Comparison of ENCODE assay signal across 9 mouse cellular contexts in genomic region chr8:70511770-70512169, GRCm38 (mm10). TPM values are rescaled to one million over a fixed set of nuclear protein-coding genes. Genes with fewer than 3 reads are reported as not detected.
DNase-seq lines count a peak whose midpoint lies in the region; ATAC-seq and TF ChIP-seq lines count a peak whose summit lies in the region.
"Had no signal": no experiment of that assay in that cellular context is flagged by ENCODE, and none has a peak within 500 bp of the region (broad histone marks: within the 10 kb centered on the region; RNA-seq: fewer than 3 reads in every experiment).

No protein-coding gene starts in this region.

- peak overlapping the region; percentile 90; the same call in 1 of the 2 replicates for H3K9ac ChIP-seq in intestine, embryonic 16.5 days (ENCODE audit: low read depth, low read length)
- H3K9ac ChIP-seq in intestine, postnatal 0 days (ENCODE audit: low read depth, low read length) = no peak overlapping the region
- no peak overlapping the region for H3K9ac ChIP-seq in stomach, embryonic 15.5 days
- H3K9ac ChIP-seq in stomach, postnatal 0 days (ENCODE audit: low read length) = no peak overlapping the region
- no peak overlapping the region for H3K9ac ChIP-seq in intestine, embryonic 15.5 days
- H3K9ac ChIP-seq: limb, embryonic 12.5 days had no signal

- peak overlapping the region; percentile 46; the same call in 1 of the 2 replicates for H3K4me2 ChIP-seq in intestine, embryonic 16.5 days (ENCODE audit: low read depth, low read length)
- H3K4me2 ChIP-seq in intestine, postnatal 0 days (replicated peaks; ENCODE audit: low read depth) = no peak overlapping the region
- H3K4me2 ChIP-seq in stomach, embryonic 15.5 days = peak overlapping the region; percentile 88; the same call in 1 of the 2 replicates
- H3K4me2 ChIP-seq in stomach, postnatal 0 days (replicated peaks; ENCODE audit: low read depth) = no peak overlapping the region
- peak overlapping the region; percentile 61 for H3K4me2 ChIP-seq in myocyte (ENCODE audit: low read depth)
- H3K4me2 ChIP-seq in intestine, embryonic 15.5 days (replicated peaks) = no peak overlapping the region

- ATAC-seq in erythroblast, adult 5-6 weeks (replicated peaks; ENCODE audit: low FRiP score, poor library complexity, severe bottlenecking) = no peak
- ATAC-seq in intestine, embryonic 16.5 days = no peak
- ATAC-seq in intestine, postnatal 0 days = no peak
- ATAC-seq in stomach, embryonic 15.5 days (ENCODE audit: insufficient read depth, low FRiP score, low read depth) = no peak
- no peak for ATAC-seq in stomach, postnatal 0 days (ENCODE audit: low FRiP score, low TSS enrichment)
- ATAC-seq in intestine, embryonic 15.5 days = no peak

- no peaks in the 10 kb centered on the region for H3K27me3 ChIP-seq in erythroblast, embryonic 14.5 days (ENCODE audit: control insufficient read depth)
- no peaks in the 10 kb centered on the region for H3K27me3 ChIP-seq in intestine, embryonic 16.5 days (replicated peaks; ENCODE audit: control insufficient read depth, insufficient read depth, low read length)
- H3K27me3 ChIP-seq in intestine, postnatal 0 days (replicated peaks; ENCODE audit: control insufficient read depth, insufficient read depth, low read length) = no peaks in the 10 kb centered on the region
- no peaks in the 10 kb centered on the region for H3K27me3 ChIP-seq in stomach, embryonic 15.5 days (replicated peaks)
- H3K27me3 ChIP-seq in stomach, postnatal 0 days (ENCODE audit: control insufficient read depth, insufficient read depth, low read length) = no peaks in the 10 kb centered on the region
- H3K27me3 ChIP-seq in myocyte (ENCODE audit: control insufficient read depth, insufficient read depth, insufficient read length) = no peaks in the 10 kb centered on the region
- H3K27me3 ChIP-seq in intestine, embryonic 15.5 days (replicated peaks) = no peaks in the 10 kb centered on the region
- H3K27me3 ChIP-seq: limb, embryonic 12.5 days had no signal

- no peak overlapping the region for H3K27ac ChIP-seq in intestine, embryonic 16.5 days (ENCODE audit: low read length)
- no peak overlapping the region for H3K27ac ChIP-seq in intestine, postnatal 0 days (ENCODE audit: low read depth, low read length)
- no peak overlapping the region for H3K27ac ChIP-seq in stomach, embryonic 15.5 days
- H3K27ac ChIP-seq in stomach, postnatal 0 days (replicated peaks) = no peak overlapping the region
- no peak overlapping the region for H3K27ac ChIP-seq in intestine, embryonic 15.5 days
- H3K27ac ChIP-seq: limb, embryonic 12.5 days had no signal

- H3K4me3 ChIP-seq in erythroblast, embryonic 14.5 days (replicated peaks) = peak overlapping the region; percentile 93
- H3K4me3 ChIP-seq in intestine, embryonic 16.5 days (ENCODE audit: low read length) = no peak overlapping the region
- no peak overlapping the region for H3K4me3 ChIP-seq in intestine, postnatal 0 days (ENCODE audit: low read depth, low read length)
- H3K4me3 ChIP-seq in stomach, embryonic 15.5 days (replicated peaks) = no peak overlapping the region; the same call in 1 of the 2 replicates
- no peak overlapping the region for H3K4me3 ChIP-seq in stomach, postnatal 0 days (ENCODE audit: low read depth, low read length)
- no peak overlapping the region for H3K4me3 ChIP-seq in myocyte
- no peak overlapping the region for H3K4me3 ChIP-seq in intestine, embryonic 15.5 days (replicated peaks)

- H3K9me3 ChIP-seq in erythroblast, embryonic 14.5 days (ENCODE audit: control insufficient read depth, low read length) = no peaks in the 10 kb centered on the region
- H3K9me3 ChIP-seq in intestine, embryonic 16.5 days (ENCODE audit: control insufficient read depth, low read length) = no peaks in the 10 kb centered on the region
- H3K9me3 ChIP-seq in intestine, postnatal 0 days (ENCODE audit: control insufficient read depth) = no peaks in the 10 kb centered on the region
- H3K9me3 ChIP-seq in stomach, embryonic 15.5 days = no peaks in the 10 kb centered on the region
- no peaks in the 10 kb centered on the region for H3K9me3 ChIP-seq in stomach, postnatal 0 days (ENCODE audit: control insufficient read depth, low read length)
- H3K9me3 ChIP-seq in intestine, embryonic 15.5 days = no peaks in the 10 kb centered on the region
- H3K9me3 ChIP-seq: limb, embryonic 12.5 days had no signal

- no peak overlapping the region for H3ac ChIP-seq in myocyte (ENCODE audit: control insufficient read depth, insufficient read length)

- H3K4me1 ChIP-seq in erythroblast, embryonic 14.5 days (ENCODE audit: control insufficient read depth) = peaks cover 62% of the 10 kb centered on the region
- H3K4me1 ChIP-seq in intestine, embryonic 16.5 days (ENCODE audit: control insufficient read depth, insufficient read depth, low read length) = peaks cover 26% of the 10 kb centered on the region
- no peaks in the 10 kb centered on the region; the same call in 1 of the 2 replicates for H3K4me1 ChIP-seq in intestine, postnatal 0 days (replicated peaks; ENCODE audit: control insufficient read depth, insufficient read depth, low read length)
- H3K4me1 ChIP-seq in stomach, embryonic 15.5 days = peaks cover 26% of the 10 kb centered on the region
- no peaks in the 10 kb centered on the region; the same call in 1 of the 2 replicates for H3K4me1 ChIP-seq in stomach, postnatal 0 days (replicated peaks; ENCODE audit: control insufficient read depth, insufficient read depth)
- peaks cover 26% of the 10 kb centered on the region for H3K4me1 ChIP-seq in intestine, embryonic 15.5 days (replicated peaks)

- WGBS in intestine, embryonic 16.5 days = 96% methylated on average over 2 of the region's 2 CpGs
- 89% methylated on average over 2 of the region's 2 CpGs for WGBS in intestine, postnatal 0 days
- WGBS in stomach, embryonic 15.5 days = 92% methylated on average over 2 of the region's 2 CpGs
- 93% methylated on average over 2 of the region's 2 CpGs for WGBS in stomach, postnatal 0 days
- 98% methylated on average over 2 of the region's 2 CpGs for WGBS in intestine, embryonic 15.5 days

- H3K79me2 ChIP-seq in myocyte (ENCODE audit: control insufficient read depth, insufficient read depth) = peaks cover 35% of the 10 kb centered on the region

- no peak for DNase-seq in stomach, postnatal 0 days (ENCODE audit: low spot score)

- H3K36me3 ChIP-seq in erythroblast, embryonic 14.5 days (ENCODE audit: control insufficient read depth) = peaks cover 79% of the 10 kb centered on the region
- H3K36me3 ChIP-seq in intestine, embryonic 16.5 days (ENCODE audit: control insufficient read depth, insufficient read depth, low read length) = peaks cover 7% of the 10 kb centered on the region
- H3K36me3 ChIP-seq in intestine, postnatal 0 days (ENCODE audit: control insufficient read depth, insufficient read depth) = peaks cover 41% of the 10 kb centered on the region; the same call in 1 of the 2 replicates
- peaks cover 30% of the 10 kb centered on the region for H3K36me3 ChIP-seq in stomach, embryonic 15.5 days
- H3K36me3 ChIP-seq in stomach, postnatal 0 days (ENCODE audit: control insufficient read depth, insufficient read depth, low read length) = peaks cover 21% of the 10 kb centered on the region
- H3K36me3 ChIP-seq in myocyte (ENCODE audit: control insufficient read depth, insufficient read depth) = peaks cover 15% of the 10 kb centered on the region
- peaks cover 25% of the 10 kb centered on the region for H3K36me3 ChIP-seq in intestine, embryonic 15.5 days

- TF ChIP-seq CTCF in intestine, postnatal 0 days (IDR thresholded peaks at IDR 0.05; ENCODE audit: low read depth) = no peak
- TF ChIP-seq CTCF in stomach, postnatal 0 days (IDR thresholded peaks at IDR 0.05; ENCODE audit: low read depth) = no peak

- no peak for TF ChIP-seq EP300 in stomach, postnatal 0 days (optimal IDR thresholded peaks at IDR 0.05)

- no peak for TF ChIP-seq POLR2A in myocyte (IDR thresholded peaks at IDR 0.05; ENCODE audit: insufficient read length, low read depth)

RNA-seq across cellular contexts. Expression of gene Uba52, which starts 1.2 kb away (rescaled TPM):
- polyA plus RNA-seq in erythroblast, embryonic 14.5 days (2012) = 107 and 138 TPM in 2 replicates
- 653 and 914 TPM in 2 replicates for total RNA-seq in erythroblast, adult 5-6 weeks (2015; ENCODE audit: low replicate concordance)
- total RNA-seq in erythroblast, adult 5-6 weeks (2017; ENCODE audit: low replicate concordance) = 249 and 1,009 TPM in 2 replicates
- polyA plus RNA-seq in intestine, embryonic 16.5 days (2015; fragmentation: Nextera tagmentation; extraction: Ambion mirVana) = 991 TPM in 2 replicates
- polyA plus RNA-seq in intestine, postnatal 0 days (2015; fragmentation: Nextera tagmentation; extraction: Ambion mirVana) = 805 and 863 TPM in 2 replicates
- polyA plus RNA-seq in stomach, embryonic 15.5 days (2015; fragmentation: Nextera tagmentation; extraction: Ambion mirVana) = 843 and 950 TPM in 2 replicates
- 951 and 966 TPM in 2 replicates for polyA plus RNA-seq in stomach, postnatal 0 days (2015; fragmentation: Nextera tagmentation; extraction: Ambion mirVana)
- polyA plus RNA-seq in myocyte (2012; fragmentation: generic; extraction: Trizol) = 2,253 TPM
- polyA plus RNA-seq in intestine, embryonic 15.5 days (2015; fragmentation: Nextera tagmentation; extraction: Ambion mirVana) = 957 and 992 TPM in 2 replicates

RNA-seq across cellular contexts. Expression of gene Rex1bd, which starts 5.2 kb away (rescaled TPM):
- 53.1 and 68.2 TPM in 2 replicates for polyA plus RNA-seq in erythroblast, embryonic 14.5 days (2012)
- total RNA-seq in erythroblast, adult 5-6 weeks (2015; ENCODE audit: low replicate concordance) = 2.9 and 14.0 TPM in 2 replicates
- 5.2 and 9.5 TPM in 2 replicates for total RNA-seq in erythroblast, adult 5-6 weeks (2017; ENCODE audit: low replicate concordance)
- 130 and 137 TPM in 2 replicates for polyA plus RNA-seq in intestine, embryonic 16.5 days (2015; fragmentation: Nextera tagmentation; extraction: Ambion mirVana)
- 145 and 148 TPM in 2 replicates for polyA plus RNA-seq in intestine, postnatal 0 days (2015; fragmentation: Nextera tagmentation; extraction: Ambion mirVana)
- polyA plus RNA-seq in stomach, embryonic 15.5 days (2015; fragmentation: Nextera tagmentation; extraction: Ambion mirVana) = 125 and 130 TPM in 2 replicates
- polyA plus RNA-seq in stomach, postnatal 0 days (2015; fragmentation: Nextera tagmentation; extraction: Ambion mirVana) = 119 and 122 TPM in 2 replicates
- 259 TPM for polyA plus RNA-seq in myocyte (2012; fragmentation: generic; extraction: Trizol)
- 121 and 132 TPM in 2 replicates for polyA plus RNA-seq in intestine, embryonic 15.5 days (2015; fragmentation: Nextera tagmentation; extraction: Ambion mirVana)

RNA-seq across cellular contexts. Expression of gene Fkbp8, which starts 15.8 kb away (rescaled TPM):
- 255 and 264 TPM in 2 replicates for polyA plus RNA-seq in erythroblast, embryonic 14.5 days (2012)
- total RNA-seq in erythroblast, adult 5-6 weeks (2015; ENCODE audit: low replicate concordance) = 27.1 and 47.4 TPM in 2 replicates
- total RNA-seq in erythroblast, adult 5-6 weeks (2017; ENCODE audit: low replicate concordance) = 53.5 and 56.9 TPM in 2 replicates
- polyA plus RNA-seq in intestine, embryonic 16.5 days (2015; fragmentation: Nextera tagmentation; extraction: Ambion mirVana) = 320 and 328 TPM in 2 replicates
- 199 and 203 TPM in 2 replicates for polyA plus RNA-seq in intestine, postnatal 0 days (2015; fragmentation: Nextera tagmentation; extraction: Ambion mirVana)
- polyA plus RNA-seq in stomach, embryonic 15.5 days (2015; fragmentation: Nextera tagmentation; extraction: Ambion mirVana) = 292 and 304 TPM in 2 replicates
- 179 and 188 TPM in 2 replicates for polyA plus RNA-seq in stomach, postnatal 0 days (2015; fragmentation: Nextera tagmentation; extraction: Ambion mirVana)
- polyA plus RNA-seq in myocyte (2012; fragmentation: generic; extraction: Trizol) = 329 TPM
- polyA plus RNA-seq in intestine, embryonic 15.5 days (2015; fragmentation: Nextera tagmentation; extraction: Ambion mirVana) = 277 and 331 TPM in 2 replicates

RNA-seq across cellular contexts. Expression of gene Kxd1, which starts 16.0 kb away (rescaled TPM):
- 2.6 and 3.8 TPM in 2 replicates for polyA plus RNA-seq in erythroblast, embryonic 14.5 days (2012)
- total RNA-seq in erythroblast, adult 5-6 weeks (2015; ENCODE audit: low replicate concordance) = 21.7 and 45.3 TPM in 2 replicates
- total RNA-seq in erythroblast, adult 5-6 weeks (2017; ENCODE audit: low replicate concordance) = 10.9 and 18.1 TPM in 2 replicates
- polyA plus RNA-seq in intestine, embryonic 16.5 days (2015; fragmentation: Nextera tagmentation; extraction: Ambion mirVana) = 65.3 and 67.3 TPM in 2 replicates
- polyA plus RNA-seq in intestine, postnatal 0 days (2015; fragmentation: Nextera tagmentation; extraction: Ambion mirVana) = 46.4 and 52.1 TPM in 2 replicates
- 58.5 and 60.1 TPM in 2 replicates for polyA plus RNA-seq in stomach, embryonic 15.5 days (2015; fragmentation: Nextera tagmentation; extraction: Ambion mirVana)
- polyA plus RNA-seq in stomach, postnatal 0 days (2015; fragmentation: Nextera tagmentation; extraction: Ambion mirVana) = 47.1 and 54.6 TPM in 2 replicates
- polyA plus RNA-seq in myocyte (2012; fragmentation: generic; extraction: Trizol) = 73.8 TPM
- 60.5 and 65.8 TPM in 2 replicates for polyA plus RNA-seq in intestine, embryonic 15.5 days (2015; fragmentation: Nextera tagmentation; extraction: Ambion mirVana)

RNA-seq across cellular contexts. Expression of gene Crlf1, which starts 18.8 kb away (rescaled TPM):
- polyA plus RNA-seq in erythroblast, embryonic 14.5 days (2012) = 0.63 and 1.7 TPM in 2 replicates
- total RNA-seq in erythroblast, adult 5-6 weeks (2015; ENCODE audit: low replicate concordance) = 3.7 TPM in 1 of 2 replicates, not detected in the other
- total RNA-seq in erythroblast, adult 5-6 weeks (2017; ENCODE audit: low replicate concordance) = 2.5 TPM in 1 of 2 replicates, not detected in the other
- 1.6 and 1.7 TPM in 2 replicates for polyA plus RNA-seq in intestine, embryonic 16.5 days (2015; fragmentation: Nextera tagmentation; extraction: Ambion mirVana)
- 0.61 and 0.81 TPM in 2 replicates for polyA plus RNA-seq in intestine, postnatal 0 days (2015; fragmentation: Nextera tagmentation; extraction: Ambion mirVana)
- polyA plus RNA-seq in stomach, embryonic 15.5 days (2015; fragmentation: Nextera tagmentation; extraction: Ambion mirVana) = 2.9 and 4.1 TPM in 2 replicates
- 5.8 and 6.5 TPM in 2 replicates for polyA plus RNA-seq in stomach, postnatal 0 days (2015; fragmentation: Nextera tagmentation; extraction: Ambion mirVana)
- polyA plus RNA-seq in myocyte (2012; fragmentation: generic; extraction: Trizol) = 99.1 TPM
- polyA plus RNA-seq in intestine, embryonic 15.5 days (2015; fragmentation: Nextera tagmentation; extraction: Ambion mirVana) = 0.95 and 1.2 TPM in 2 replicates

Comparison
In these comparisons a context has a peak if more than half of its experiments do, and no peak if none do; other contexts are left out.
1. H3K4me2 ChIP-seq: peak in intestine, embryonic 16.5 days (single experiment), stomach, embryonic 15.5 days (single experiment) and myocyte (single experiment); none in intestine, postnatal 0 days (single experiment), stomach, postnatal 0 days (single experiment) and intestine, embryonic 15.5 days (single experiment).